ENCODE assay signal across 32 mouse cellular contexts in genomic region chr3:123713120-123713519, GRCm38 (mm10). TPM values are rescaled to one million over a fixed set of nuclear protein-coding genes. Genes with fewer than 3 reads are reported as not detected.
"Had no signal": no experiment of that assay in that cellular context is flagged by ENCODE, and none has a peak within 500 bp of the region (broad histone marks: within the 10 kb centered on the region; RNA-seq: fewer than 3 reads in every experiment).

No protein-coding gene starts in this region.

- ATAC-seq: liver, embryonic 12.5 days; liver, postnatal 0 days; lung, postnatal 0 days; midbrain, embryonic 13.5 days; midbrain, embryonic 15.5 days; midbrain, embryonic 16.5 days had no signal

- H3K4me1 ChIP-seq: limb, embryonic 10.5 days; limb, embryonic 12.5 days; limb, embryonic 13.5 days; limb, embryonic 15.5 days; liver, embryonic 12.5 days; liver, embryonic 13.5 days; liver, embryonic 15.5 days; lung, embryonic 15.5 days; megakaryocyte, embryonic 14.5 days; midbrain, embryonic 10.5 days; midbrain, embryonic 12.5 days; midbrain, embryonic 13.5 days; midbrain, embryonic 15.5 days had no signal

- H3K4me2 ChIP-seq: limb, embryonic 12.5 days; limb, embryonic 13.5 days; limb, embryonic 15.5 days; liver, embryonic 11.5 days; liver, embryonic 12.5 days; liver, embryonic 13.5 days; liver, embryonic 15.5 days; lung, embryonic 14.5 days; lung, embryonic 15.5 days; midbrain, embryonic 11.5 days; midbrain, embryonic 12.5 days; midbrain, embryonic 13.5 days; midbrain, embryonic 15.5 days had no signal

- H3K27ac ChIP-seq: limb, embryonic 10.5 days; limb, embryonic 12.5 days; limb, embryonic 13.5 days; limb, embryonic 15.5 days; liver, embryonic 12.5 days; liver, embryonic 13.5 days; liver, embryonic 14.5 days; liver, embryonic 15.5 days; lung, embryonic 15.5 days; macrophage; midbrain, embryonic 10.5 days; midbrain, embryonic 12.5 days; midbrain, embryonic 13.5 days; midbrain, embryonic 15.5 days had no signal

- H3K36me3 ChIP-seq: limb, embryonic 10.5 days; limb, embryonic 12.5 days; limb, embryonic 13.5 days; limb, embryonic 15.5 days; liver, embryonic 12.5 days; liver, embryonic 13.5 days; liver, embryonic 15.5 days; lung, embryonic 15.5 days; midbrain, embryonic 10.5 days; midbrain, embryonic 12.5 days; midbrain, embryonic 13.5 days; midbrain, embryonic 15.5 days had no signal

- H3K9ac ChIP-seq: limb, embryonic 12.5 days; limb, embryonic 13.5 days; limb, embryonic 15.5 days; liver, embryonic 12.5 days; liver, embryonic 13.5 days; liver, embryonic 14.5 days; liver, embryonic 15.5 days; liver, postnatal 0 days; lung, embryonic 14.5 days; lung, embryonic 15.5 days; midbrain, embryonic 12.5 days; midbrain, embryonic 13.5 days; midbrain, embryonic 15.5 days had no signal

- H3K4me3 ChIP-seq: limb, embryonic 10.5 days; limb, embryonic 12.5 days; limb, embryonic 13.5 days; limb, embryonic 15.5 days; liver, embryonic 12.5 days; liver, embryonic 13.5 days; liver, embryonic 15.5 days; lung, embryonic 15.5 days; megakaryocyte, embryonic 14.5 days; midbrain, embryonic 10.5 days; midbrain, embryonic 12.5 days; midbrain, embryonic 13.5 days; midbrain, embryonic 15.5 days; myocyte had no signal

- H3K27me3 ChIP-seq: limb, embryonic 12.5 days; limb, embryonic 13.5 days; limb, embryonic 15.5 days; liver, embryonic 12.5 days; liver, embryonic 13.5 days; liver, embryonic 15.5 days; lung, embryonic 15.5 days; megakaryocyte, embryonic 14.5 days; midbrain, embryonic 12.5 days; midbrain, embryonic 13.5 days; midbrain, embryonic 15.5 days had no signal

- DNase-seq: left cerebral cortex, postnatal 4 days; liver; liver, embryonic 13.5 days; liver, postnatal 0 days; lung, adult 18-20 months; lung, adult 2 months; lung, embryonic 14.5 days; lung, postnatal 10 days; lung, postnatal 14 days; lung, postnatal 36 days; lung, postnatal 4 days; midbrain, embryonic 14.5 days had no signal

- H3K9me3 ChIP-seq: limb, embryonic 10.5 days; limb, embryonic 12.5 days; limb, embryonic 13.5 days; limb, embryonic 15.5 days; liver, embryonic 12.5 days; liver, embryonic 13.5 days; liver, embryonic 15.5 days; lung, embryonic 15.5 days; megakaryocyte, embryonic 14.5 days; midbrain, embryonic 10.5 days; midbrain, embryonic 12.5 days; midbrain, embryonic 13.5 days; midbrain, embryonic 15.5 days had no signal

RNA-seq across cellular contexts. Expression of gene Ndst3, which starts 22.5 kb away (rescaled TPM):
- total RNA-seq: monocyte, adult 5-6 weeks had no signal
- polyA plus RNA-seq: macrophage had no signal
